Mouse (Mus musculus): ENCODE measurements at regions not wholly inside any gene's neighbourhood (a gene's known extent, or its start where the extent isn't known, plus 50 kb on each side); places are given as distances from the start of the nearest gene placed in this dataset.

DNA sequence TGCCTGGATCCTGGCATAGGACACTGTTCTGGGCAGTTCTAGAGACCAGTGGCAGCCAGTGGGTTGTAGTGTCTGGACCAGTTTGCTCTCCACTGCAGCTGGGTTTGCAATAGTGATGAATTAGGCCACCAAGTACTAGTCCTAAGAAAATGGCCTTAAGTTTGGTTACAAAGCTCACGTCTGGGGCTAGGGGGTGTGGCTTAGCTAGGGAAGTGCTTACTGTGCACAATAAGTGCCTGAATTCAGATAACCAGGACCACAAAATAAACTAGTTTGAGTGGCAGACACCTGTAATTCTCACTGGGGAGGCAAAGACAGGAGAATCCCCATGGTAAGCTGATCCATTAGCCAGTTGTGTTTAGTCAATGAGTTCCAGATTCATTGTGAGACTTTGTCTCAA is 59.3 kb upstream of the Atl2 start:
- intact Hi-C loops (cut with DNase I): no loop called here
- Histone ChIP-seq H3K27ac (no peak overlapping the region), H3K4me3 (no peak overlapping the region)
- DNase-seq: no peak
- TF ChIP-seq CTCF (IDR thresholded peaks at IDR 0.05): no peak

DNA sequence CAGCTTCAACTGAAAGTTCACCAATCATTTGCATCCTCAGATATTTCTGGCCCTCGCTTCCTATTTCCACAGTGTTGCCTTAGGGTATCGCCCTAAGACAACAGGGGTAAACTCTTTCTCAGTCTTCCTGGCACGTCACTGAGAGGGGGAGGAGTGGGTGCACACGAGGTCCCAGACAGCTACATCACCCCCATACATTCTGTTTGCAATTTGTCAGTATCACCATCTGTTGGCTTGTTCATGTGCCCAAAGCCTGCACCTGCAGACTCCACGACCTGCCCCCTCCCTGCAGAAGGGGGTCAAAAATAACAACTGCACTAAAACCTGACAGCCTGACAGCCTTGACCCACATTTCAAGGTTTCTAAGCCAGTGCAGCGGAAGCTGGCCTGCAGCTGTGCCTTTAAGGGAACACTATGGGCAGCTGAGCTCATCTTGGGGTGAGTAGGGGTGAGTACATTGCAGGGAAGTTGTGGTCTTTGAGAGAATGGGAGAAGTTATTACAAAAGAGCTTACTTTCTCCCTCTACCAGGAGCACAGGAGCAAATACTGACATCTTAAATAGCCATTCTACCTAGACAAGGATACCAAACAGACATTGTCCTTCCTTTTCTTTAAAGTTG is 58.8 kb upstream of the Atl2 start:
- no peak for DNase-seq
- intact Hi-C loops (cut with DNase I): no loop called here
- H3K27ac ChIP-seq: no peak overlapping the region
- no peak overlapping the region for H3K4me3 ChIP-seq
- no peak for TF ChIP-seq CTCF (IDR thresholded peaks at IDR 0.05)

DNA sequence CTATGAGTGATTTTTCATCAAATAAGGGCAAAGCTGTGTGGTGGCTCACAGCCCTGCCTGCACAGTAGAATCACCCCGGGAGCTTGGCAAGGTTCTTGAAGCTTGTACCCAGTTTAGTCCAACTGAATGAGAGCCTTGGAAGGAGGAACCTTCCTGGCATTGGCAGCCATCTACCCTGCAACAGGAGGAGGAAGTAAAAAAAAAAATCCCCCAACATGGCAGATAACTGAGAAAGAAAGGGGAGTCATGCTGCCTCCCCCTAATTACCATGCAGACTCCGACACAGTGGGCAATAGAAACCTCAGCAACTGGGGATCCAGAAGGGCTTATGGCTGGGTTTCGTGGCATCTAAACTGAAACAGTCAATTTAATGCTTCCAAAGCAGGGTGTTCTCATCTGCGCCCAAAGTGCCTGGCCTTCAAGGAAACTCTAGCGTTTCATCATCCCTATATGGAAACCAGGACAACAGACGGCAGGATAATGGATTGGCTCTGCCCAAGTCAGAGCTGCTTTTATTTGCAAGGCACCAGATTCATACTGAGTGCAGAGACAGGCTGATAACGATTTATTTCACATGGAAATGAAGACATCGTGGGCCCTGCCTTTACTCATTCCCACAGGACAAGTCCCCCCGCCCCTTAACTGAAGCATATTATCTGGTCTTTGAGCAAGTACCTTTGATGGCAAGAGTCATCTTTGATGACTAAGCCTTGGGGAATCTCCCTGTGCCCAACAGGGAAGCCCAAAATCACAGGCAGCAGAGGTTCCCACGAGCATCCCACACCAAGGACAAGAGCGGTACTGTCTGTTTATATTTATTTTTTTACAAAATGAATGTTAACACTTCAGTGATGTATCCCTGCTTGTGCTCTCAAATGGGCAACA is 52.9 kb upstream of the Atl2 start:
- peak; percentile 66 for DNase-seq
- no peak for TF ChIP-seq CTCF (IDR thresholded peaks at IDR 0.05)
- peak overlapping the region; percentile 65 for H3K27ac ChIP-seq
- H3K4me3 ChIP-seq: peak overlapping the region; percentile 45
- intact Hi-C loops (cut with DNase I): no loop called here

Data from gastrocnemius, adult 2 months (tissue).